In the genomic region with DNA sequence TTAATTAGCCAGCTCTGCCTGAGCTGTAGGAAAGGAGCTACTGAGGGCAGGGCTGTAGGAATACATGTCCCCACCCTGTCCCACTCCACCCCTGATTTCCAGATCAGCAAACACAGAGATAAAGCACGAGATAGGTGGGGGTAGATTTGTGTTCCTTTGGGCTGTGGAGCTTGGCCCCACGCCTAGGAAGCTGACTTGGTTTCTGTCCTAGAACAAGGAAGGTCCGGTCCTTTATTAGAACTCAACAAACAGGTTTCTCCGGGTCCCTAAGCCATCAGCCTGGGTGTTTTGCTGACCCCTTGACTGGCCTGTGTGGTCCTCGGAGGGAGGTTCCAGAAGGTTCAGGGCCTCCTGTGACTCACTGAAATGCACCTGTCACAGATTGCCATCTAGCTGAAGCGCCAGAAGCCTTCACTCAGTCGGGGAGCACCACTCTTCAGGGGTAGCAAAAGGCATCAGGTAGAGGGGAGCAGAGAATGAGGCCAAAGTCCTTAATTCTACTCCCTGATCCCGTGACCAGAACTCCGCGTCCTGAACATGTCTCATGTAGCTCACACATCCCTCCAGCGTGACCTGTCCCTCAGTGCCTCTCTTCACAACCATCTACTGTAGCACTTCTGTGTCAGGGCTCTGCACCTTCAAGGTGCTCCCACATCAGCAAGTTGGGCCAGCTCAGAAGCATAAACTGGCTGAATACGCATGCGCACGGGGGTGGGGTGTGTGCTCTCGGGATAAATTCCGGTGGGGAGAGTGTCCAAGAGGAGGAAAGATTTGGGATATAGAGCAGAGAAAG, we compare ENCODE assay signal across 11 mouse cellular contexts. TPM values are rescaled to one million over a fixed set of nuclear protein-coding genes. Genes with fewer than 3 reads are reported as not detected.
A peak's percentile ranks its signal among the peaks of the same experiment; 100 is the strongest.
DNase-seq lines count a peak whose midpoint lies in the region; ATAC-seq and TF ChIP-seq lines count a peak whose summit lies in the region.
"Had no signal": no experiment of that assay in that cellular context is flagged by ENCODE, and none has a peak within 500 bp of the region (broad histone marks: within the 10 kb centered on the region; RNA-seq: fewer than 3 reads in every experiment).

No protein-coding gene starts in this region.

- no peaks in the 10 kb centered on the region for H3K9me3 ChIP-seq in kidney, embryonic 14.5 days (ENCODE audit: control insufficient read depth, low read length)
- no peaks in the 10 kb centered on the region for H3K9me3 ChIP-seq in lung, postnatal 0 days (ENCODE audit: low read length)
- H3K9me3 ChIP-seq in stomach, postnatal 0 days (ENCODE audit: control insufficient read depth, low read length) = no peaks in the 10 kb centered on the region
- H3K9me3 ChIP-seq in forebrain, postnatal 0 days (ENCODE audit: low read length) = no peaks in the 10 kb centered on the region

- no peak for TF ChIP-seq CTCF in lung, postnatal 0 days (IDR thresholded peaks at IDR 0.05)
- TF ChIP-seq CTCF in stomach, postnatal 0 days (IDR thresholded peaks at IDR 0.05; ENCODE audit: low read depth) = no peak
- no peak for TF ChIP-seq CTCF in forebrain, postnatal 0 days (IDR thresholded peaks at IDR 0.05; ENCODE audit: low read depth)

- 0 out of 2 replicates have a peak, but pooled peaks have one; percentile 26 for ATAC-seq in kidney, embryonic 14.5 days (ENCODE audit: low FRiP score, low TSS enrichment)
- ATAC-seq in lung, postnatal 0 days = peak; percentile 64
- peak; percentile 75 for ATAC-seq in stomach, postnatal 0 days (ENCODE audit: low FRiP score, low TSS enrichment)
- no peak for ATAC-seq in forebrain, postnatal 0 days
- ATAC-seq: CD4-positive, CD25-positive, alpha-beta regulatory T cell, adult 4 months had no signal

- no peak overlapping the region for H3K4me3 ChIP-seq in kidney, embryonic 14.5 days (ENCODE audit: low read length)
- H3K4me3 ChIP-seq in lung, postnatal 0 days (ENCODE audit: low read depth, low read length) = no peak overlapping the region
- H3K4me3 ChIP-seq in stomach, postnatal 0 days (ENCODE audit: low read depth, low read length) = no peak overlapping the region
- H3K4me3 ChIP-seq in forebrain, postnatal 0 days (ENCODE audit: low read depth, low read length) = no peak overlapping the region
- H3K4me3 ChIP-seq: megakaryocyte, embryonic 14.5 days had no signal

- H3K36me3 ChIP-seq in kidney, embryonic 14.5 days (ENCODE audit: control insufficient read depth, insufficient read depth, low read length) = no peaks in the 10 kb centered on the region
- no peaks in the 10 kb centered on the region for H3K36me3 ChIP-seq in lung, postnatal 0 days (ENCODE audit: insufficient read depth, low read length)
- no peaks in the 10 kb centered on the region for H3K36me3 ChIP-seq in stomach, postnatal 0 days (ENCODE audit: control insufficient read depth, insufficient read depth, low read length)
- H3K36me3 ChIP-seq in forebrain, postnatal 0 days (ENCODE audit: insufficient read depth) = no peaks in the 10 kb centered on the region

- peak overlapping the region; percentile 47; the same call in 1 of the 2 replicates for H3K27ac ChIP-seq in kidney, embryonic 14.5 days (ENCODE audit: low read depth, low read length)
- H3K27ac ChIP-seq in lung, postnatal 0 days (ENCODE audit: low read length) = peak overlapping the region; percentile 57; the same call in 1 of the 2 replicates
- peak overlapping the region; percentile 91 for H3K27ac ChIP-seq in stomach, postnatal 0 days (replicated peaks)
- no peak overlapping the region for H3K27ac ChIP-seq in forebrain, postnatal 0 days (ENCODE audit: low read depth, low read length)

- H3K27me3 ChIP-seq in kidney, embryonic 14.5 days (ENCODE audit: control insufficient read depth, insufficient read depth, low read length) = no peaks in the 10 kb centered on the region
- H3K27me3 ChIP-seq in lung, postnatal 0 days (replicated peaks; ENCODE audit: insufficient read depth, low read length) = no peaks in the 10 kb centered on the region
- H3K27me3 ChIP-seq in stomach, postnatal 0 days (ENCODE audit: control insufficient read depth, insufficient read depth, low read length) = no peaks in the 10 kb centered on the region
- no peaks in the 10 kb centered on the region for H3K27me3 ChIP-seq in forebrain, postnatal 0 days (ENCODE audit: insufficient read depth, low read length)

- H3K9ac ChIP-seq in kidney, embryonic 14.5 days (ENCODE audit: low read depth, low read length) = no peak overlapping the region
- no peak overlapping the region for H3K9ac ChIP-seq in lung, postnatal 0 days (replicated peaks; ENCODE audit: low read depth)
- H3K9ac ChIP-seq in stomach, postnatal 0 days (ENCODE audit: low read length) = 0 out of 2 replicates have a peak overlapping the region, but pooled peaks have one; percentile 18
- H3K9ac ChIP-seq in forebrain, postnatal 0 days = no peak overlapping the region

- no peak overlapping the region for H3K4me2 ChIP-seq in kidney, embryonic 14.5 days (replicated peaks; ENCODE audit: low read depth, low read length)
- H3K4me2 ChIP-seq in lung, postnatal 0 days (replicated peaks; ENCODE audit: low read depth, low read length) = no peak overlapping the region
- 0 out of 2 replicates have a peak overlapping the region, but pooled peaks have one; percentile 8 for H3K4me2 ChIP-seq in stomach, postnatal 0 days (replicated peaks; ENCODE audit: low read depth)
- no peak overlapping the region for H3K4me2 ChIP-seq in forebrain, postnatal 0 days (ENCODE audit: low read depth)
- H3K4me2 ChIP-seq: liver, embryonic 11.5 days had no signal

- peak; percentile 87 for DNase-seq in urinary bladder, postnatal 14 days (ENCODE audit: low spot score)
- no peak for DNase-seq in urinary bladder, postnatal 4 days (ENCODE audit: low spot score in 2 of 2)
- DNase-seq in lung, postnatal 0 days (ENCODE audit: low spot score) = peak; percentile 75
- peak; percentile 86 for DNase-seq in stomach, postnatal 0 days (ENCODE audit: low spot score)
- DNase-seq in forebrain, postnatal 0 days = no peak
- no peak for DNase-seq in retina, embryonic 14.5 days (ENCODE audit: low spot score)
- DNase-seq: cerebellum, adult 18-20 months had no signal

- TF ChIP-seq EP300 in lung, postnatal 0 days (IDR thresholded peaks at IDR 0.05) = peak; percentile 68
- peak; percentile 37 for TF ChIP-seq EP300 in stomach, postnatal 0 days (optimal IDR thresholded peaks at IDR 0.05)

- 0 out of 2 replicates have a peak, but pooled peaks cover 9% of the 10 kb centered on the region for H3K4me1 ChIP-seq in kidney, embryonic 14.5 days (ENCODE audit: control insufficient read depth, insufficient read depth, low read length)
- peaks cover 23% of the 10 kb centered on the region for H3K4me1 ChIP-seq in lung, postnatal 0 days (ENCODE audit: insufficient read depth, low read depth, low read length)
- H3K4me1 ChIP-seq in stomach, postnatal 0 days (replicated peaks; ENCODE audit: control insufficient read depth, insufficient read depth) = peaks cover 8% of the 10 kb centered on the region; the same call in 1 of the 2 replicates
- H3K4me1 ChIP-seq in forebrain, postnatal 0 days (ENCODE audit: insufficient read depth) = no peaks in the 10 kb centered on the region

- 80% methylated on average over 16 of the region's 16 CpGs for WGBS in kidney, embryonic 14.5 days
- WGBS in lung, postnatal 0 days = 58% methylated on average over 16 of the region's 16 CpGs
- 60% methylated on average over 16 of the region's 16 CpGs for WGBS in stomach, postnatal 0 days
- WGBS in forebrain, postnatal 0 days = 82% methylated on average over 16 of the region's 16 CpGs

RNA-seq across cellular contexts. Expression of gene Pllp, which starts 13.2 kb away (rescaled TPM):
- polyA plus RNA-seq in kidney, embryonic 14.5 days (2014; fragmentation: Nextera tagmentation; extraction: Ambion mirVana) = 13.5 and 19.3 TPM in 2 replicates
- 22.8 and 29.1 TPM in 2 replicates for polyA plus RNA-seq in lung, postnatal 0 days (2015; fragmentation: Nextera tagmentation; extraction: Ambion mirVana)
- 164 and 188 TPM in 2 replicates for polyA plus RNA-seq in stomach, postnatal 0 days (2015; fragmentation: Nextera tagmentation; extraction: Ambion mirVana)
- total RNA-seq in forebrain, postnatal 0 days (2014; rRNA removed) = 4.6 and 11.6 TPM in 2 replicates
- polyA plus RNA-seq in forebrain, postnatal 0 days (2015; fragmentation: Nextera tagmentation; extraction: Ambion mirVana) = 6.8 and 8.6 TPM in 2 replicates

RNA-seq across cellular contexts. Expression of gene Arl2bp, which starts 16.5 kb away (rescaled TPM):
- 58.7 and 59.7 TPM in 2 replicates for polyA plus RNA-seq in kidney, embryonic 14.5 days (2014; fragmentation: Nextera tagmentation; extraction: Ambion mirVana)
- 120 and 135 TPM in 2 replicates for polyA plus RNA-seq in lung, postnatal 0 days (2015; fragmentation: Nextera tagmentation; extraction: Ambion mirVana)
- 91.2 and 94.2 TPM in 2 replicates for polyA plus RNA-seq in stomach, postnatal 0 days (2015; fragmentation: Nextera tagmentation; extraction: Ambion mirVana)
- total RNA-seq in forebrain, postnatal 0 days (2014; rRNA removed) = 112 and 136 TPM in 2 replicates
- 154 and 183 TPM in 2 replicates for polyA plus RNA-seq in forebrain, postnatal 0 days (2015; fragmentation: Nextera tagmentation; extraction: Ambion mirVana)

Comparison
In these comparisons a context has a peak if more than half of its experiments do, and no peak if none do; other contexts are left out.
1. DNase-seq: peak in urinary bladder, postnatal 14 days (single experiment), lung, postnatal 0 days (single experiment) and stomach, postnatal 0 days (single experiment); none in urinary bladder, postnatal 4 days (0 of 2), forebrain, postnatal 0 days (single experiment) and retina, embryonic 14.5 days (single experiment).